Mouse (Mus musculus): ENCODE data around the gene Bdh2. TPM values are rescaled to one million over a fixed set of nuclear protein-coding genes. Genes with fewer than 3 reads are reported as not detected.

The Bdh2 gene
- total RNA-seq, 2 experiments from 2014 or later, result 2.9 to 5.7 TPM

GRCm38 (mm10) chr3:135300081-135300480 is 19.1 kb downstream of the Bdh2 start:
- no peak for DNase-seq

- no peak for DNase-seq
These were observed 23.0 kb downstream of the Bdh2 start for GRCm38 (mm10) chr3:135304060-135304459.

- DNase-seq, result no peak
These were observed 23.5 kb downstream of the Bdh2 start for GRCm38 (mm10) chr3:135304566-135304965.

GRCm38 (mm10) chr3:135307411-135308259 is 26.6 kb downstream of the Bdh2 start, which contains the start of gene Slc9b2:
TSS of gene Slc9b2 (plus strand) at chr3:135307700.
- no peak for DNase-seq

- no peak for DNase-seq
These were observed 32.0 kb downstream of the Bdh2 start for GRCm38 (mm10) chr3:135312916-135313491.

GRCm38 (mm10) chr3:135313727-135314126 is 32.7 kb downstream of the Bdh2 start:
- no peak for DNase-seq

GRCm38 (mm10) chr3:135314811-135315210 is 33.8 kb downstream of the Bdh2 start:
- DNase-seq, result no peak

GRCm38 (mm10) chr3:135315720-135316425 is 34.9 kb downstream of the Bdh2 start:
- DNase-seq, result no peak

- no peak for DNase-seq
These were observed 37.3 kb downstream of the Bdh2 start for GRCm38 (mm10) chr3:135318331-135318730.

GRCm38 (mm10) chr3:135324354-135324753 is 43.3 kb downstream of the Bdh2 start:
- DNase-seq, result no peak

- no peak for DNase-seq
These were observed 46.2 kb downstream of the Bdh2 start for GRCm38 (mm10) chr3:135327176-135327575.

- no peak for DNase-seq
These were observed 46.6 kb downstream of the Bdh2 start for GRCm38 (mm10) chr3:135327601-135328000.

GRCm38 (mm10) chr3:135328560-135328959 is 47.5 kb downstream of the Bdh2 start:
- DNase-seq, result no peak

- no peak for DNase-seq
These were observed 51.7 kb downstream of the Bdh2 start for GRCm38 (mm10) chr3:135332691-135333090.

- no peak for DNase-seq
These were observed 52.7 kb downstream of the Bdh2 start for GRCm38 (mm10) chr3:135333763-135334162.

- no peak for DNase-seq
These were observed 66.8 kb downstream of the Bdh2 start, which contains the start of gene Slc9b1 for GRCm38 (mm10) chr3:135347739-135348264. TSS of gene Slc9b1 (plus strand) at chr3:135348029.

- no peak for DNase-seq
These were observed 68.0 kb downstream of the Bdh2 start for GRCm38 (mm10) chr3:135349022-135349421.

GRCm38 (mm10) chr3:135351857-135352256 is 70.8 kb downstream of the Bdh2 start:
- no peak for DNase-seq
